Mouse (Mus musculus) MEL (cell line): ENCODE data around the gene Lonp1. TPM values are rescaled to one million over a fixed set of nuclear protein-coding genes. Genes with fewer than 3 reads are reported as not detected.

ENCODE experiments used
- DNase-seq: peaks from one replicate; pipeline ENCODE4 v3.0.0; 2011; ENCODE audit warnings: low read depth, low spot score
- H3K27ac ChIP-seq: 2 replicates; pipeline ENCODE4 v1.5.1; 2012; ENCODE audit warnings: low read depth, mild to moderate bottlenecking, control low read depth, low read length, moderate library complexity; ENCODE audit not compliant: control insufficient read depth
- H3K27me3 ChIP-seq, 2 experiments: fragments of 150-350 bp in 1 of 2; sonication (generic) in 1 of 2; 2 replicates each; pipeline ENCODE4 v1.6.1; 2012; ENCODE audit warnings: low read length in 2 of 2, mild to moderate bottlenecking in 2 of 2, improper control_type of control experiment in 1 of 2, moderate library complexity in 1 of 2; ENCODE audit not compliant: insufficient read depth in 2 of 2, control insufficient read depth in 1 of 2
- H3K36me3 ChIP-seq, 2 experiments: 2 replicates each; pipeline ENCODE4 v1.6.1; 2012 to 2014; ENCODE audit warnings: low read length in 2 of 2, improper control_type of control experiment in 1 of 2, inconsistent platforms in 1 of 2, mild to moderate bottlenecking in 1 of 2; ENCODE audit not compliant: insufficient read depth in 2 of 2, control insufficient read depth in 1 of 2
- H3K4me1 ChIP-seq, 2 experiments: fragments of 150-350 bp in 1 of 2; sonication (generic) in 1 of 2; 2 replicates each; pipeline ENCODE4 v1.6.1; 2012; ENCODE audit warnings: low read length in 2 of 2, improper control_type of control experiment in 1 of 2, mild to moderate bottlenecking in 1 of 2; ENCODE audit not compliant: insufficient read depth in 2 of 2, control insufficient read depth in 1 of 2
- H3K4me3 ChIP-seq, 2 experiments: fragments of 150-350 bp in 1 of 2; sonication (generic) in 1 of 2; 2 replicates each; pipeline ENCODE4 v1.5.1; 2012; ENCODE audit warnings: low read depth in 2 of 2, low read length in 2 of 2, mild to moderate bottlenecking in 2 of 2, moderate library complexity in 2 of 2, control low read depth in 1 of 2, improper control_type of control experiment in 1 of 2; ENCODE audit not compliant: control insufficient read depth in 1 of 2, insufficient read depth in 1 of 2
- H3K79me2 ChIP-seq: 2 replicates; pipeline ENCODE4 v1.6.1; 2012; ENCODE audit warnings: mild to moderate bottlenecking, low read length, moderate library complexity; ENCODE audit not compliant: control insufficient read depth, poor library complexity, insufficient read depth
- H3K9ac ChIP-seq: 2 replicates; pipeline ENCODE4 v1.6.1; 2012; ENCODE audit warnings: low read depth, mild to moderate bottlenecking, control low read depth, low read length, moderate library complexity; ENCODE audit not compliant: control insufficient read depth, poor library complexity, severe bottlenecking
- H3K9me3 ChIP-seq: fragments of 150-350 bp; sonication (generic); replicated peaks from 2 replicates; pipeline ENCODE4 v1.6.1; 2012; ENCODE audit warnings: mild to moderate bottlenecking, low read length, improper control_type of control experiment, moderate library complexity; ENCODE audit not compliant: insufficient read depth
- CHD2 ChIP-seq: IDR thresholded peaks from 2 replicates; pipeline ENCODE4 v1.6.1; 2011; ENCODE audit warnings: low read length, improper control_type of control experiment
- ELF1 ChIP-seq: IDR thresholded peaks from 2 replicates; pipeline ENCODE4 v1.6.1; 2014; ENCODE audit warnings: low read depth, mild to moderate bottlenecking, inconsistent platforms, low read length, improper control_type of control experiment, moderate library complexity
- GATA1 ChIP-seq: IDR thresholded peaks from 2 replicates; pipeline ENCODE4 v1.6.1; 2011; ENCODE audit warnings: low read depth, low read length, improper control_type of control experiment
- HCFC1 ChIP-seq: IDR thresholded peaks from 2 replicates; pipeline ENCODE4 v1.6.1; 2012; ENCODE audit warnings: low read depth, mild to moderate bottlenecking, inconsistent platforms, low read length, improper control_type of control experiment, moderate library complexity
- MAZ ChIP-seq: IDR thresholded peaks from 2 replicates; pipeline ENCODE4 v1.6.1; 2012; ENCODE audit warnings: low read depth, mild to moderate bottlenecking, inconsistent platforms, low read length, improper control_type of control experiment
- NRF1 ChIP-seq: IDR thresholded peaks from 2 replicates; pipeline ENCODE4 v1.6.1; 2014; ENCODE audit warnings: low read depth, mild to moderate bottlenecking, inconsistent platforms, low read length, improper control_type of control experiment, moderate library complexity; ENCODE audit not compliant: poor library complexity, insufficient read depth, severe bottlenecking
- POLR2A ChIP-seq, 2 experiments: IDR thresholded peaks; 2 replicates each; pipeline ENCODE4 v1.6.1; 2011 to 2012; ENCODE audit warnings: low read length in 2 of 2, mild to moderate bottlenecking in 2 of 2, control low read depth in 1 of 2, improper control_type of control experiment in 1 of 2, low read depth in 1 of 2, moderate library complexity in 1 of 2; ENCODE audit not compliant: control insufficient read depth in 1 of 2, insufficient read depth in 1 of 2, poor library complexity in 1 of 2
- POLR2AphosphoS2 ChIP-seq: IDR thresholded peaks from 2 replicates; pipeline ENCODE4 v1.6.1; 2011; ENCODE audit warnings: low read length, improper control_type of control experiment
- POLR2AphosphoS5 ChIP-seq: IDR thresholded peaks from 2 replicates; pipeline ENCODE4 v1.6.1; 2012; ENCODE audit warnings: low read depth, borderline replicate concordance, mild to moderate bottlenecking, inconsistent platforms, low read length, moderate library complexity, mixed read lengths
- RAD21 ChIP-seq: IDR thresholded peaks from 2 replicates; pipeline ENCODE4 v1.6.1; 2011; ENCODE audit warnings: mild to moderate bottlenecking, low read depth, low read length, improper control_type of control experiment
- RCOR1 ChIP-seq: IDR thresholded peaks from 2 replicates; pipeline ENCODE4 v1.6.1; 2012; ENCODE audit warnings: low read depth, mild to moderate bottlenecking, inconsistent platforms, low read length, improper control_type of control experiment
- SIN3A ChIP-seq: IDR thresholded peaks from 2 replicates; pipeline ENCODE4 v1.6.1; 2012; ENCODE audit warnings: low read length, improper control_type of control experiment, inconsistent platforms
- USF2 ChIP-seq, 2 experiments: IDR thresholded peaks; 2 replicates each; pipeline ENCODE4 v1.6.1; 2011 to 2012; ENCODE audit warnings: improper control_type of control experiment in 2 of 2, low read length in 2 of 2, borderline replicate concordance in 1 of 2, inconsistent platforms in 1 of 2, low read depth in 1 of 2, mild to moderate bottlenecking in 1 of 2; ENCODE audit not compliant: insufficient read depth in 1 of 2
- ZKSCAN1 ChIP-seq: IDR thresholded peaks from 2 replicates; pipeline ENCODE4 v1.6.1; 2012; ENCODE audit warnings: low read depth, mild to moderate bottlenecking, inconsistent platforms, low read length, improper control_type of control experiment, moderate library complexity
- ZMIZ1 ChIP-seq: IDR thresholded peaks from 2 replicates; pipeline ENCODE4 v1.6.1; 2012; ENCODE audit warnings: low read depth, mild to moderate bottlenecking, inconsistent platforms, low read length, improper control_type of control experiment, moderate library complexity
- polyA plus RNA-seq, 2 experiments: library from polyadenylated mRNA; stranded (reverse) in 1 of 2; unstranded in 1 of 2; fragments of >175 nt in 1 of 2; fragments of >200 nt in 1 of 2; gene quantifications; 2 replicates each; pipeline versions ENCODE4 v1.2.1 to v1.2.4; 2012; ENCODE audit warnings: low replicate concordance in 2 of 2, low read depth in 1 of 2; ENCODE audit not compliant: insufficient read length in 2 of 2, insufficient read depth in 1 of 2, missing spikeins in 1 of 2
- total RNA-seq: library from RNA; depleted of rRNA; stranded (reverse); fragments of 300-350 nt; gene quantifications from 2 replicates; pipeline ENCODE4 v1.2.3, GENCODE M21; 2012

The Lonp1 gene
- total and polyA plus RNA-seq, 3 experiments, result 162 to 296 (median 197) TPM

DNA sequence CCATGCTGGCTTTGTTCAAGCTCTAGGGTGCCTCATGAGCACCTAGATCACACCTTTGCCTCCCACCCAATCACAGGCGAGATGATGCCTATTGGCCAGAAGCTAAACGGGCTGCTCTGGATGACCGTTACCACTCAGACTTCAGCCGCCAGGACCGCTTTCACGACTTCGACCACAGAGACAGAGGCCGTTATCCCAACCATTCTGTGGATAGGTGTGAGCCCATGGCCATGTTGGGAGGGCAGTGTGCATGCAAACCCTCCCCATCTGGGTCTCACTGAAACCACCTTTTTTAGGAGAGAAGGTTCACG, 22.7 kb downstream of the Lonp1 start:
- Histone ChIP-seq H3K27ac (no peak overlapping the region), H3K4me1 (no peaks in the 10 kb centered on the region; a peak in 1 of 4 replicates), H3K79me2 (peaks cover 13% of the 10 kb centered on the region), H3K9ac (no peak overlapping the region), H3K36me3 (peaks cover 4 to 21% of the 10 kb centered on the region in 2 experiments)
- DNase-seq, result no peak
- TF ChIP-seq MAZ (no peak), SIN3A (no peak), ZMIZ1 (peak; percentile 29; the same call in 1 of the 2 replicates)
- TF ChIP-seq, all 39 proteins: peak for 1
- H3K9me3 ChIP-seq, result no peaks in the 10 kb centered on the region
- H3K4me3 ChIP-seq, result no peak overlapping the region
- no peaks in the 10 kb centered on the region for H3K27me3 ChIP-seq

GRCm38 (mm10) chr17:56603186-56604069, 23.3 kb downstream of the Lonp1 start:
- Histone ChIP-seq H3K79me2 (peaks cover 7% of the 10 kb centered on the region), H3K9ac (no peak overlapping the region), H3K4me1 (no peaks in the 10 kb centered on the region; a peak in 1 of 4 replicates), H3K36me3 (peaks cover 3 to 21% of the 10 kb centered on the region in 2 experiments), H3K9me3 (no peaks in the 10 kb centered on the region), H3K27me3 (no peaks in the 10 kb centered on the region), H3K27ac (no peak overlapping the region)
- TF ChIP-seq CHD2 (no peak), POLR2A (IDR thresholded peaks at IDR 0.05; ENCODE audit: control insufficient read depth in 1 of 2, insufficient read depth in 1 of 2, low read depth in 1 of 2, low read length in 2 of 2, poor library complexity in 1 of 2) (0 out of 4 replicates have a peak, but pooled peaks of 1 of the 2 experiments have one; percentile 23), POLR2AphosphoS2 (0 out of 2 replicates have a peak, but pooled peaks have one; percentile 1)
- TF ChIP-seq, all 39 proteins: peak for 2
- no peak for DNase-seq
- H3K4me3 ChIP-seq, result no peak overlapping the region

DNA sequence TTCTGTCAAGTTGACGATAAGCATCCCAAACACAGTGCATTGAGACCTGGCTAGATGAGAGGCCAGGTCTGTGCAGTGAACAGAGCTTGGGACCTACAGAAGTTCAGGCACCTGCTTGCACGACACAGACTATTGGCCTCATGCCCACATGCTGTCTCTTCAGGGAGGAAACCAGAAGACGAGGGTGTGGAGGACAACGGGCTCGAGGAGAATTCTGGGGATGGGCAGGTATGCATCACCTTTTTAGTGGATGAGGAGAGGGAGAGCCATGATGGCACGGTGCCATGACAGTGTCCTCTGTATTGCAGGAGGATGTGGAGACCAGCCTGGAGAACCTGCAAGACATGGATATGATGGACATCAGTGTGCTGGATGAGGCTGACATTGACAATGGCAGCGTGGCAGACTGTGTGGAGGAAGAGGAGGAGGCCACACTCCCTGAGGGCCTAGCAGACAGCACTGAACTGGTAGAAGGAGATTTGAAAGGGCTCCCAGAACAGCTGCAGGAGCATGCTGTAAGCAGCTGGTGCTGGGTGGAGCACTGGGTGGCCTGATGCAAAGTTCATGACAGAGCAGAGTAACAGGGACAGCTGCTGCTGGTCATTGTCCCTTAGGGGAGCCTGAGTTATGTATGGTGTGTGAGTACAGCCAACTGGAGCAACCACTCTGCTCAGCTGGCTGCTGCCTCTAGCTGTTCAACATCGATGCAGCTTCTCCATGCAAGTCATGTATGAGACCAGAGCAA, 33.0 kb downstream of the Lonp1 start:
- Histone ChIP-seq H3K4me1 (no peaks in the 10 kb centered on the region), H3K36me3 (peaks cover 0 to 26% of the 10 kb centered on the region in 2 experiments; a peak in 2 of 4 replicates), H3K4me3 (no peak overlapping the region), H3K27me3 (no peaks in the 10 kb centered on the region), H3K27ac (no peak overlapping the region), H3K79me2 (peaks cover 25% of the 10 kb centered on the region), H3K9me3 (no peaks in the 10 kb centered on the region), H3K9ac (no peak overlapping the region)
- DNase-seq, result no peak
- TF ChIP-seq POLR2AphosphoS5, result no peak
- no peak for TF ChIP-seq ZMIZ1
- no peak for TF ChIP-seq GATA1
- TF ChIP-seq HCFC1, result no peak
- TF ChIP-seq ZKSCAN1, result no peak
- no peak for TF ChIP-seq USF2 (IDR thresholded peaks at IDR 0.05; ENCODE audit: borderline replicate concordance in 1 of 2, insufficient read depth in 1 of 2, low read depth in 1 of 2, low read length in 2 of 2)
- TF ChIP-seq RCOR1, result no peak
- TF ChIP-seq ELF1, result no peak
- TF ChIP-seq RAD21, result no peak
- no peak for TF ChIP-seq NRF1
